In genomic region chr4:141301591-141302427, GRCm38 (mm10) we compare ENCODE assay signal across 8 mouse cellular contexts. TPM values are rescaled to one million over a fixed set of nuclear protein-coding genes. Genes with fewer than 3 reads are reported as not detected.
DNase-seq lines count a peak whose midpoint lies in the region; ATAC-seq lines count a peak whose summit lies in the region.

No protein-coding gene starts in this region.

- ATAC-seq in forebrain, embryonic 16.5 days, result no peak
- ATAC-seq in liver, embryonic 13.5 days (ENCODE audit: low read depth), result no peak; the same call in 1 of the 2 replicates
- ATAC-seq in neural tube, embryonic 12.5 days (ENCODE audit: low FRiP score, low read depth), result no peak

- peak overlapping the region; percentile 98 for H3K4me2 ChIP-seq in forebrain, embryonic 16.5 days (ENCODE audit: low read length)
- H3K4me2 ChIP-seq in liver, embryonic 13.5 days, result peak overlapping the region; percentile 62
- H3K4me2 ChIP-seq in neural tube, embryonic 12.5 days (replicated peaks), result peak overlapping the region; percentile 97

- DNase-seq in adrenal gland, adult 2 months, result peak; percentile 51
- DNase-seq in adrenal gland, postnatal 25 days, result no peak
- DNase-seq in B cell, adult 2 months, result peak; percentile 72 to 78
- DNase-seq in liver, embryonic 13.5 days, result no peak
- no peak for DNase-seq in layer of hippocampus, postnatal 25 days (ENCODE audit: extremely low spot score in 1 of 2, low spot score in 1 of 2)
- DNase-seq in frontal cortex, postnatal 25 days (ENCODE audit: low spot score in 2 of 2), result no peak

- peak overlapping the region; percentile 57 for H3K9ac ChIP-seq in forebrain, embryonic 16.5 days (replicated peaks; ENCODE audit: low read depth, low read length)
- H3K9ac ChIP-seq in liver, embryonic 13.5 days, result peak overlapping the region; percentile 65
- peak overlapping the region; percentile 64 for H3K9ac ChIP-seq in neural tube, embryonic 12.5 days

- H3K9me3 ChIP-seq in forebrain, embryonic 16.5 days (ENCODE audit: control insufficient read depth, low read length), result no peaks in the 10 kb centered on the region
- no peaks in the 10 kb centered on the region for H3K9me3 ChIP-seq in liver, embryonic 13.5 days (replicated peaks)
- no peaks in the 10 kb centered on the region for H3K9me3 ChIP-seq in neural tube, embryonic 12.5 days

- peak overlapping the region; percentile 66 for H3K4me3 ChIP-seq in forebrain, embryonic 16.5 days (replicated peaks; ENCODE audit: low read length)
- peak overlapping the region; percentile 62 for H3K4me3 ChIP-seq in liver, embryonic 13.5 days (replicated peaks)
- H3K4me3 ChIP-seq in neural tube, embryonic 12.5 days, result peak overlapping the region; percentile 57

- H3K36me3 ChIP-seq in forebrain, embryonic 16.5 days (ENCODE audit: control insufficient read depth, insufficient read depth), result no peaks in the 10 kb centered on the region
- no peaks in the 10 kb centered on the region for H3K36me3 ChIP-seq in liver, embryonic 13.5 days
- H3K36me3 ChIP-seq in neural tube, embryonic 12.5 days, result no peaks in the 10 kb centered on the region

- 1% methylated on average over 51 of the region's 51 CpGs for WGBS in forebrain, embryonic 16.5 days
- under 1% methylated on average over 51 of the region's 51 CpGs for WGBS in liver, embryonic 13.5 days (ENCODE audit: insufficient replicate concordance)
- 1% methylated on average over 51 of the region's 51 CpGs for WGBS in neural tube, embryonic 12.5 days

- peaks cover 12% of the 10 kb centered on the region for H3K4me1 ChIP-seq in forebrain, embryonic 16.5 days (replicated peaks; ENCODE audit: control insufficient read depth, insufficient read depth, low read length)
- peaks cover 32% of the 10 kb centered on the region for H3K4me1 ChIP-seq in liver, embryonic 13.5 days (replicated peaks)
- peaks cover 39% of the 10 kb centered on the region for H3K4me1 ChIP-seq in neural tube, embryonic 12.5 days

- H3K27ac ChIP-seq in forebrain, embryonic 16.5 days (ENCODE audit: low read length), result no peak overlapping the region
- no peak overlapping the region for H3K27ac ChIP-seq in liver, embryonic 13.5 days
- no peak overlapping the region for H3K27ac ChIP-seq in neural tube, embryonic 12.5 days

- peaks cover 32% of the 10 kb centered on the region for H3K27me3 ChIP-seq in forebrain, embryonic 16.5 days (replicated peaks; ENCODE audit: control insufficient read depth, insufficient read depth, low read length)
- H3K27me3 ChIP-seq in liver, embryonic 13.5 days, result peaks cover 75% of the 10 kb centered on the region
- H3K27me3 ChIP-seq in neural tube, embryonic 12.5 days (replicated peaks), result peaks cover 54% of the 10 kb centered on the region

RNA-seq across cellular contexts. Expression of gene Epha2, which starts 0.8 kb away (rescaled TPM):
- total RNA-seq in adrenal gland, adult 2 months (2021), result 10 to 100 TPM; 11.7 to 19.4 TPM
- 18.0 and 24.1 TPM in 2 replicates for polyA plus RNA-seq in adrenal gland, adult 2 months (2012; rRNA removed)
- total RNA-seq in adrenal gland, postnatal 25 days (2021), result 18.7 and 19.3 TPM in 2 replicates
- 0.92 and 1.5 TPM in 2 replicates for polyA plus RNA-seq in forebrain, embryonic 16.5 days (2015; fragmentation: Nextera tagmentation; extraction: Ambion mirVana)
- 0.86 and 1.0 TPM in 2 replicates for polyA plus RNA-seq in liver, embryonic 13.5 days (2015; fragmentation: Nextera tagmentation; extraction: Ambion mirVana)
- 2.7 and 3.0 TPM in 2 replicates for polyA plus RNA-seq in neural tube, embryonic 12.5 days (2016; fragmentation: Nextera tagmentation; extraction: Ambion mirVana)
- 1 to 10 TPM in 1 of 2 experiments, under 1 TPM in 1; 0.99 to 1.4 TPM for total RNA-seq in layer of hippocampus, postnatal 25 days (2021)

Comparison
In these comparisons a context has a peak if more than half of its experiments do, and no peak if none do; other contexts are left out.
1. DNase-seq: peak in adrenal gland, adult 2 months (single experiment) and B cell, adult 2 months (2 of 2); none in adrenal gland, postnatal 25 days (single experiment), liver, embryonic 13.5 days (single experiment), layer of hippocampus, postnatal 25 days (0 of 2) and frontal cortex, postnatal 25 days (0 of 2).
2. Peak in every context shown above with its lines, with median percentiles within 50 percentile points of each other: H3K4me2 ChIP-seq, H3K4me3 ChIP-seq and H3K9ac ChIP-seq.